Mouse (Mus musculus) forebrain, embryonic 13.5 days (tissue): ENCODE data around the gene Rgs14. TPM values are rescaled to one million over a fixed set of nuclear protein-coding genes. Genes with fewer than 3 reads are reported as not detected.
A peak's percentile ranks its signal among the peaks of the same experiment; 100 is the strongest.

ENCODE experiments used
- ATAC-seq: fragments of 200-750 bp; cut with Nextera tagmentation; 2 replicates; pipeline ENCODE4 v1.8.0; 2017
- H3K27ac ChIP-seq: fragments of 300-500 bp; sonication (generic); 2 replicates; pipeline ENCODE4 v1.5.1; 2015; ENCODE audit warnings: inconsistent platforms, mild to moderate bottlenecking, moderate library complexity
- H3K27me3 ChIP-seq: fragments of 300-500 bp; sonication (generic); 2 replicates; pipeline ENCODE4 v1.6.1; 2015; ENCODE audit warnings: mild to moderate bottlenecking, inconsistent platforms
- H3K36me3 ChIP-seq: fragments of 300-500 bp; sonication (generic); 2 replicates; pipeline ENCODE4 v1.6.1; 2015; ENCODE audit warnings: mild to moderate bottlenecking, inconsistent platforms; ENCODE audit not compliant: poor library complexity, severe bottlenecking
- H3K4me1 ChIP-seq: fragments of 300-500 bp; sonication (generic); 2 replicates; pipeline ENCODE4 v1.6.1; 2015; ENCODE audit warnings: inconsistent platforms
- H3K4me2 ChIP-seq: fragments of 300-500 bp; sonication (generic); 2 replicates; pipeline ENCODE4 v1.6.1; 2015; ENCODE audit warnings: inconsistent platforms, mild to moderate bottlenecking, moderate library complexity
- H3K4me3 ChIP-seq: fragments of 300-500 bp; sonication (generic); 2 replicates; pipeline ENCODE4 v1.5.1; 2015; ENCODE audit warnings: mild to moderate bottlenecking, inconsistent platforms
- H3K9ac ChIP-seq: fragments of 300-500 bp; sonication (generic); 2 replicates; pipeline ENCODE4 v1.6.1; 2015; ENCODE audit warnings: mild to moderate bottlenecking, inconsistent platforms
- H3K9me3 ChIP-seq: fragments of 300-500 bp; sonication (generic); replicated peaks from 2 replicates; pipeline ENCODE4 v1.6.1; 2016; ENCODE audit warnings: inconsistent platforms
- WGBS: fragments of 180-500 bp; shearing (Covaris S2); methylation state at CpG from one replicate; pipeline ENCODE4 v1.1.7; 2015; 5-methylcytosine and 5-hydroxymethylcytosine counted together
- polyA plus RNA-seq: library from polyadenylated mRNA; unstranded; fragments of >200 nt; fragmentation: Nextera tagmentation; extraction: Ambion mirVana; gene quantifications from 2 replicates; pipeline ENCODE4 v1.2.1, GENCODE M21; 2015

The Rgs14 gene
- polyA plus RNA-seq, 1 experiment from 2014 or later: 0.40 TPM

- H3K9me3 ChIP-seq: no peaks in the 10 kb centered on the region
- ATAC-seq: peak; percentile 84
- H3K27me3 ChIP-seq: no peaks in the 10 kb centered on the region
- H3K27ac ChIP-seq: peak within 1 kb of the TSS; percentile 92
- WGBS: under 1% methylated on average over 74 of the region's 82 CpGs
- H3K4me3 ChIP-seq: peak within 1 kb of the TSS; percentile 64
- peak within 1 kb of the TSS; percentile 83 for H3K9ac ChIP-seq
- H3K4me2 ChIP-seq: peak within 1 kb of the TSS; percentile 68
- peaks cover 34% of the 10 kb centered on the region for H3K4me1 ChIP-seq
- peaks cover 15% of the 10 kb centered on the region for H3K36me3 ChIP-seq
Observed at GRCm38 (mm10) chr13:55329683-55330566, 39.6 kb upstream of the Rgs14 start, which contains the start of gene Mxd3. Gene Mxd3, minus strand, starts transcription at chr13:55329823.

- peak overlapping the region; percentile 68 for H3K4me2 ChIP-seq
- no peaks in the 10 kb centered on the region for H3K9me3 ChIP-seq
- H3K9ac ChIP-seq: peak overlapping the region; percentile 83
- peak overlapping the region; percentile 64 for H3K4me3 ChIP-seq
- peaks cover 34% of the 10 kb centered on the region for H3K4me1 ChIP-seq
- peaks cover 7% of the 10 kb centered on the region for H3K36me3 ChIP-seq
- peak overlapping the region; percentile 92 for H3K27ac ChIP-seq
- H3K27me3 ChIP-seq: no peaks in the 10 kb centered on the region
- no peak for ATAC-seq
- WGBS: 52% methylated on average over 14 of the region's 14 CpGs
Observed at GRCm38 (mm10) chr13:55330567-55331400, 38.7 kb upstream of the Rgs14 start.

DNA sequence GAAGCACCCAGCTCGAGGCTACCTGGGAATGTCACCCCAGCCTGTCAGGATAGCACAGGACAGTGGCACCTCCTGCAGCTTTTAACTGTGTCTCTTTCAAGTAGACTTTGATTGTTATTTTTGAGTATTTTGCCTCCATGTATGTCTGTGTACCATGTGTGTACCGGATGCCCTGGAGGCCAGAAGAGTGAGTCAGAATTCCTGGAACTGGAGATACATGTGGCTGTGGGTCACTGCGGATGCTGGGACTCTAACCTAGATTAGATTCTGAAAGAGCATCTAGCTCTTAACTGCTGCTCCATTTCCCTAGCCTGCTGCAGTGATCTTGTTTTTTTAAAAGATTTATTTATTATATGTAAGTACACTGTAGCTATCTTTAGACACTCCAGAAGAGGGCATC, 37.2 kb upstream of the Rgs14 start:
- no peaks in the 10 kb centered on the region for H3K9me3 ChIP-seq
- no peak overlapping the region for H3K4me2 ChIP-seq
- H3K4me3 ChIP-seq: no peak overlapping the region
- H3K36me3 ChIP-seq: no peaks in the 10 kb centered on the region
- no peak overlapping the region for H3K27ac ChIP-seq
- no peaks in the 10 kb centered on the region for H3K27me3 ChIP-seq
- ATAC-seq: no peak
- WGBS: 86% methylated on average over 3 of the region's 3 CpGs
- H3K4me1 ChIP-seq: peaks cover 28% of the 10 kb centered on the region
- peak overlapping the region; percentile 10; the same call in 1 of the 2 replicates for H3K9ac ChIP-seq

DNA sequence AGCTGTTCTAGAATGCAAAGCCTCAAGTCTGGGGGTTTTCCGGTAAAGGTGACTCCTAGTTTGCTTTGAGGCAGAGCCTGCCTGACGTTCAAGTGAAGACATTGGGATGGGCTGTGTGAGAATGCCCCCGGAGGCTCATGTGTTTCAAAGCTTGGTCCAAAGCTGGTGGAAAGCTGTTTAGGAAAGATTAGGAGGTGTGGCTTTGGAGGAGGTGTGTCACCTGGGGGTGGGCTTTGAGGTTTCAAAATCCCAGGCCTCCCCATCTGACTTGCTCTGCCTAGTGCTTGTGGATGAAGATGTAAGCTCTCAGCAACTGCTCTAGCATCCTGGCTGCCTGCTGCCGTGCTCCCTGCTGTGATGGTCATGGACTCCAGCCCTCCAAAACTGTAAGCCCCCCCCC, 33.8 kb upstream of the Rgs14 start:
- Histone ChIP-seq H3K27ac (no peak overlapping the region), H3K36me3 (no peaks in the 10 kb centered on the region), H3K4me2 (no peak overlapping the region), H3K4me1 (peaks cover 5% of the 10 kb centered on the region), H3K27me3 (no peaks in the 10 kb centered on the region), H3K9ac (no peak overlapping the region), H3K4me3 (no peak overlapping the region), H3K9me3 (no peaks in the 10 kb centered on the region)
- no peak for ATAC-seq
- whole genome bisulfite sequencing: 91% methylated on average over 4 of the region's 4 CpGs

- no peak overlapping the region for H3K27ac ChIP-seq
- no peak overlapping the region for H3K4me3 ChIP-seq
- H3K4me2 ChIP-seq: no peak overlapping the region
- no peaks in the 10 kb centered on the region for H3K9me3 ChIP-seq
- H3K9ac ChIP-seq: no peak overlapping the region
- H3K4me1 ChIP-seq: no peaks in the 10 kb centered on the region
- ATAC-seq: no peak
- H3K36me3 ChIP-seq: no peaks in the 10 kb centered on the region
- WGBS: 64% methylated on average over 10 of the region's 10 CpGs
- H3K27me3 ChIP-seq: no peaks in the 10 kb centered on the region
Observed at GRCm38 (mm10) chr13:55337341-55337975, 32.1 kb upstream of the Rgs14 start.

- Histone ChIP-seq H3K4me3 (no peak overlapping the region), H3K36me3 (0 out of 2 replicates have a peak, but pooled peaks cover under 1% of the 10 kb centered on the region), H3K9me3 (no peaks in the 10 kb centered on the region), H3K9ac (no peak overlapping the region), H3K4me2 (no peak overlapping the region), H3K27ac (no peak overlapping the region), H3K4me1 (no peaks in the 10 kb centered on the region), H3K27me3 (no peaks in the 10 kb centered on the region)
- no peak for ATAC-seq
- 63% methylated on average over 12 of the region's 12 CpGs for WGBS
Observed at GRCm38 (mm10) chr13:55338131-55339054, 31.1 kb upstream of the Rgs14 start.

- no peak for ATAC-seq
- Histone ChIP-seq H3K9me3 (no peaks in the 10 kb centered on the region), H3K4me2 (no peak overlapping the region), H3K27ac (no peak overlapping the region), H3K4me1 (no peaks in the 10 kb centered on the region), H3K27me3 (no peaks in the 10 kb centered on the region), H3K4me3 (no peak overlapping the region), H3K36me3 (peaks cover 9% of the 10 kb centered on the region), H3K9ac (no peak overlapping the region)
- WGBS: 43% methylated on average over 2 of the region's 2 CpGs
Observed at GRCm38 (mm10) chr13:55339259-55339658, 30.3 kb upstream of the Rgs14 start.

DNA sequence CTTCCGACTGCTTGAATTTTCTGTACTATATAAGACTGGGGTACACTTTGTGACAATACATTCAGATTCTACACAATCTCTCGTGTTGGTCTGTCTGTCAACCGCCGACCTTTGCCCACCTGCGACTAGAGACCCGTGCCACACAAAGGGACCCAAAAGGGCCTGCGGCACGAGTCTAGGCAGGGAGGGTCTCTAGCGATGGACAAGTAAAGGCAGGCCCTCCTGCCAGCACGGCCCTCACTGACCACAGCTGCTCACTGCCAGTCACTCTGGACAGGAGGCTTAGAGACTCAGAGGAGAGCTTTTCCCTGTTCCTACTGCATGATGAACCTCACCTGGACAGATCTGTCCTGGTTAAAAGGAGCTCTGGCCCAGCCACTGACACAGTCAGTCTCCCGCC, 27.1 kb upstream of the Rgs14 start:
- Histone ChIP-seq H3K4me2 (no peak overlapping the region), H3K4me3 (no peak overlapping the region), H3K4me1 (no peaks in the 10 kb centered on the region), H3K27ac (no peak overlapping the region), H3K9me3 (no peaks in the 10 kb centered on the region), H3K27me3 (no peaks in the 10 kb centered on the region), H3K36me3 (peaks cover 41% of the 10 kb centered on the region), H3K9ac (no peak overlapping the region)
- no peak for ATAC-seq
- 49% methylated on average over 11 of the region's 11 CpGs for WGBS

DNA sequence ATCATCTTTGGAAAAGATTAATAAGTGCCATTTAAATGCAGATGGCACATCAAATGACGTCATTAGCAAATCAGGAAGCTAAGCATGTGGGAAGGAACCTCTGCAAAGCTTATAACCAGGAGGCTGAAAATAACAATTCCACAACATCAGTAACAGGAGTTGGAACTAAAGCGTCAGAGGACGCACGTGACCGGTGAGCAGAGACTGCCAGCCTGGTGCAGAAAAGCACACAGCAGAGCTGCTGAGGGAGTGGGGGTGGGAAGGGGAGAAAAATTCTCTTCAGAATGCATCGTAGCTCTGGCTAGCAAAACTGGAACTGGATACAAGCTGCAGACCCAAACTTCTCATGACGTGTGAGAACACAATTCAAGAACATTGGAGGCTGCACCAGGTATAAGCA, 25.2 kb upstream of the Rgs14 start:
- H3K27ac ChIP-seq: no peak overlapping the region
- H3K4me2 ChIP-seq: no peak overlapping the region
- ATAC-seq: no peak
- 89% methylated on average over 7 of the region's 7 CpGs for WGBS
- H3K27me3 ChIP-seq: no peaks in the 10 kb centered on the region
- no peak overlapping the region for H3K9ac ChIP-seq
- no peak overlapping the region for H3K4me3 ChIP-seq
- H3K4me1 ChIP-seq: no peaks in the 10 kb centered on the region
- H3K36me3 ChIP-seq: peaks cover 59% of the 10 kb centered on the region
- no peaks in the 10 kb centered on the region for H3K9me3 ChIP-seq

GRCm38 (mm10) chr13:55346745-55347144, 22.8 kb upstream of the Rgs14 start:
- ATAC-seq: no peak
- Histone ChIP-seq H3K4me2 (no peak overlapping the region), H3K4me3 (no peak overlapping the region), H3K27me3 (no peaks in the 10 kb centered on the region), H3K4me1 (no peaks in the 10 kb centered on the region), H3K27ac (no peak overlapping the region), H3K9me3 (no peaks in the 10 kb centered on the region), H3K36me3 (peaks cover 83% of the 10 kb centered on the region), H3K9ac (no peak overlapping the region)
- 86% methylated on average over 11 of the region's 11 CpGs for WGBS

DNA sequence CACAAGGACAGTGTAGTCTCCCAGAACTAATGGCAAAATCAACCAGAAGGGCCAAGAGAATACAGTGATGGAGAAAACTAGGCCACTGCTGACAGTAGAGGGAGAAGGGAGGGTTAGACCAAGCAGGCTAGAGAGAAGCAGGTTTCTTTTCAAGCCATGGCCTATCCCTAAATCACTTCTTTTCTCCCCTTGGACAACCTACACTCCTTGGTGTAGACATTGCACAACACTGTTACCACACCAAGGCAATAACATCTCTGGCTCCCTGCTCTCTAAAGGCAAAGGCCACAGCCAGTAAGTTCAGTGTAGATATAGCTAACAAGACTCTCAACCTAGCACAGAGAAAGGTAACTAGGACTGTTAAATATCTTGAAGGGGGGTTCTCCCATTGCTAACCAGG, 8.4 kb upstream of the Rgs14 start:
- H3K4me2 ChIP-seq: peak overlapping the region; percentile 91
- H3K27ac ChIP-seq: no peak overlapping the region
- ATAC-seq: no peak
- peak overlapping the region; percentile 98 for H3K4me3 ChIP-seq
- no peaks in the 10 kb centered on the region for H3K9me3 ChIP-seq
- peaks cover 49% of the 10 kb centered on the region for H3K36me3 ChIP-seq
- H3K4me1 ChIP-seq: peaks cover 25% of the 10 kb centered on the region
- peak overlapping the region; percentile 93; the same call in 1 of the 2 replicates for H3K9ac ChIP-seq
- peaks cover 8% of the 10 kb centered on the region for H3K27me3 ChIP-seq
